Mouse (Mus musculus) heart, adult 2 months (tissue): ENCODE measurements around the gene Cntn3.

Experiments
- CTCF ChIP-seq: fragments of 200-600 bp; IDR thresholded peaks from 2 replicates; pipeline ENCODE4 v1.8.1; 2022; ENCODE audit warnings: antibody characterized with exemption, mild to moderate bottlenecking, moderate library complexity
- EP300 ChIP-seq: fragments of 200-500 bp; IDR thresholded peaks from 2 replicates; pipeline ENCODE4 v1.6.1; 2011; ENCODE audit warnings: low read depth, low read length, control low read depth; ENCODE audit not compliant: insufficient read depth
- POLR2A ChIP-seq: fragments of 200-500 bp; IDR thresholded peaks from 2 replicates; pipeline ENCODE4 v1.6.1; 2011; ENCODE audit warnings: mild to moderate bottlenecking, low read depth, low read length, control low read depth; ENCODE audit not compliant: insufficient read depth

GRCm38 (mm10) chr6:102600773-102601172 is 27.9 kb upstream of the Cntn3 start:
- no peak for TF ChIP-seq POLR2A
- TF ChIP-seq CTCF: no peak
- no peak for TF ChIP-seq EP300
